Mouse (Mus musculus): ENCODE measurements around the gene Il6ra. TPM values are rescaled to one million over a fixed set of nuclear protein-coding genes. Genes with fewer than 3 reads are reported as not detected.
A peak's percentile ranks its signal among the peaks of the same experiment; 100 is the strongest.

The Il6ra gene
- total RNA-seq, 2 experiments from 2014 or later, result 4.3 to 6.4 TPM

DNA sequence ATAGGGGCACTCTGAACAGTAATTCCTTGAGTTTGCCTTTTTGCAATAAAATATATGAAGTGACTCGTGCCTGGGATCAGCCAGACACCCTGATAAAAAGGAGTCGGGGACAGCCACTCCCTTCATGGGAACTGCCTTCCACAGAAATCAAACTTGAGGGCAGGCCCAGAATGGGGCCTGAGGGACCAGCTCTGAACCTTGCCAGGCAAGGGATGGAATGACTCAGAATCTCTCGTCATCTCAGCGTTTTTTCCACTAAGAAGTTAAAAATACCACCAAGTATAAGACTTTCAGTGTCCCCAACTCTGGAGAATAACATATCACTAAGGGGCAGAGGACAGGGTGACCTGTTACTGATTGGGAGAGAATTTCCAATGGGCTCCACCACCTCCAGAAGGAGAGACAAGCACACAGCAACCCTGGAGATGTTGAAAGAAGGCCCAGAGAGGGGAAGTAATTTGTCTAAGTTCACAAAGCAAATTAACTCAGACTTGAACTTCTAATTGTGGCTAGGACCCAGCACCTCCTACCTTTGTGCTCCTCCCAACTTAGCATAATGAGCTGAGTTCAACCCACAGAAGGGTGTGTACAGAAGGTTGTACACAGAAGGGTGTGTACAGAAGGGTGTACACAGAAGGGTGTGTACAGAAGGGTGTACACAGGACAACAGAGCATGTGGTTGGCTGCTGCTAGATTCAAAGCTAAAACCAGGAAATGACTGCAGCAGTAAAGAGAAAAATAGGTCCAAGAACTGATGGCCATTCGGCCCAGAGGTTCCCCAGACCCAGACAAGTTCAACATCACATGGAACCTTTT lies 32.8 kb downstream of the Il6ra start:
- no peak for TF ChIP-seq CTCF (IDR thresholded peaks at IDR 0.05)
- DNase-seq, result peak; percentile 58

DNA sequence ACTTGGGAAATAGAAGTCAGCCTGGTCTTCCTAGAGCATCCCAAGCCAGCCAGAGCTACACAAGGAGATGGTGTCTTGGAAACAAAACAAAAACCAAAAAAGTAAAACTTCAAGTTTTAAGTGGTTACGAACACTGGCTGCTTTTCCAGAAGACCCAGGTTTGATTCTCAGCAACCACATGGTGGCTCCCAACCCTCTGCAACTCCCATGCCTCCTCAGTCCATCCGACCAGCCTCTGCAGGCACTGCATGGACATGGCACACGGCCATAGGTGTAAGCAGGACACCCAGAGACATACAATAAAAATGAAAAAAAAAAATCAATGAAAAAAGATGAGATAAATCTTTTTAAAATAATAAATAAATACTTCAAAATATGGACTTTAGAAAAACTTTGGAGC lies 33.7 kb downstream of the Il6ra start:
- TF ChIP-seq CTCF (IDR thresholded peaks at IDR 0.05), result no peak
- no peak for DNase-seq
- no peak overlapping the region for H3K27ac ChIP-seq
- H3K4me3 ChIP-seq, result no peak overlapping the region
- intact Hi-C loops (cut with DNase I), result no loop called here

More for the DNA sequence above, 32.8 kb downstream of the Il6ra start:
- intact Hi-C loops (cut with DNase I), result no loop called here
- Histone ChIP-seq H3K27ac (peak overlapping the region; percentile 50), H3K4me3 (no peak overlapping the region)

DNA sequence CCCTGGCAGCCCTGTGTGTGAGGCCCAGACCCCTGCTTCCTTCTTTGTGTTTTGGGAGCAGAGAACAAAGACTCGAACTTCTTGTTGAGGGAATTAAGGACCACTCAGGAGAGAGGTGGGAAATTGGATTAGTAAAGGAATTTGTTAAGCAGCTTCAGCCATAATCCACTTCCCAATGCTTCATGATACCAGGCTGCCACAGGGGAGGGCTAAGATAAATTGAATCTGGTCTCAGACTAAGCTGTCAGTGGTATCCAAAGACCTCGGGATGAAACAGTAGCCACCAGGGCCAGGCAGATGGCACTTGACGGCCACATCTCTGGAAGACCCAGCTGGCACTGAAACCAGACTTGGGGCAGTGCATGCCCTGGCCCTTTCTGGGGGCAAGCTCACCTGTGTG lies 34.5 kb downstream of the Il6ra start:
- no peak for DNase-seq
- intact Hi-C loops (cut with DNase I), result no loop called here
- H3K27ac ChIP-seq, result 0 out of 2 replicates have a peak overlapping the region, but pooled peaks have one; percentile 24
- no peak for TF ChIP-seq CTCF (IDR thresholded peaks at IDR 0.05)
- H3K4me3 ChIP-seq, result no peak overlapping the region

DNA sequence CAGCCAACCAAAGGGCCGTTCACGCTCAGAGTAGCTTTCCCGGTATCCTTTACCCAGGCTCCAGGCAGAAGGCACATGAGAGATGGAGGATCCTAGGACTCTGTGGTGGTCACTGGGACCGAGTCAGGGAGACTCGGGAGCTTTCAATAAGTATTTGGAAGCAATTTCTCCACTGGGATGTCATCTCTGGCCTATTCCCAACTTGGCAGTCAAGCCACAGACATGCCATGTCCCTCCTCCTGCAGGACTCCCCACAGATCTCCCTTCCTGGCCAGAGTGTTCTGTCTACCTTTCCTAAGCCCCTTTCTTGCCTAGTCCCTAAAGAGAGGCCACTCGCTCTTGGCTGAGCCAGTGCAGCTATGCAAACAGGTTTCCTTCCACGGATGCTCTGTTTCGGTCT lies 35.9 kb downstream of the Il6ra start:
- Histone ChIP-seq H3K4me3 (no peak overlapping the region), H3K27ac (no peak overlapping the region)
- DNase-seq, result no peak
- intact Hi-C loops (cut with DNase I), result no loop called here
- no peak for TF ChIP-seq CTCF (IDR thresholded peaks at IDR 0.05)

DNA sequence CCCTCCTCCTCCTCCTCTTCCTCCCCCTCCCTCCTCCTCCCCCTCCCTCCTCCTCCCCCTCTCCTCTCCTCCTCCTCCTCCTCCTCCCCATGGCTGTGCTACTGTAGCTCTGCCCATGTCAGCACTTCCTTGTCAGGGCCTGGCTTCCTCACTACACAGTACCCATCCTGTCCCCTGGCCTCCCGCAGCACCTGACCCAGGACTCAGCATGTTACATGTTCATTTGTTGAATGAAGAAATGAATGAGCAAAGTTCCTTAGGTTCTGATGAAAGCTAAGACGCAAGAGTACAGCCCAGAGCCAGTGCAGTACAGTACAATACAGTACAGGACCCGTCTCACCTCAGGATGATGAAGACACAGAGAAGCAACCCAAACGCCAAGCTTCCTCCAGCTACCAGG lies 36.5 kb downstream of the Il6ra start:
- no peak for DNase-seq
- no peak for TF ChIP-seq CTCF (IDR thresholded peaks at IDR 0.05)
- Histone ChIP-seq H3K27ac (no peak overlapping the region), H3K4me3 (no peak overlapping the region)
- intact Hi-C loops (cut with DNase I), result no loop called here

DNA sequence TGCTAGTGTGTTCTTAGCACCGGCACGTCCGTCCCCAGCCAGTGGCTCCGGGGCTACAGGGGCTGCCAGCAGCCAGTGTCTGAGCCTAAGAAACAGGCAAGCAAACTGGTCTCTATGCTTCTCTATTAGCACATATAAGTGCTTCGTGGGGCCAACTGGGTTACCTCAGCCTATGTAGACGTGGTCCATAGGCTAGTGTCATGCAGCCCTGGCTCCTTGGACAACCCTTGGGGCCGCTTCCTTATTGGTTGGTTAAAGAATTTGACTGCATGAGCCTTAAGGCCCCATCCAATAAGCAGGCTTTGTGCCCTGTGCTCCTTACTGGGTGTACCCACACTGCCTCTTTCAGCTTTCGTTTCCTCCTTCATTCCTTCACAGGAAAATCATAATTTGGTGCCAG lies 37.2 kb downstream of the Il6ra start:
- Histone ChIP-seq H3K27ac (no peak overlapping the region), H3K4me3 (no peak overlapping the region)
- intact Hi-C loops (cut with DNase I), result no loop called here
- TF ChIP-seq CTCF (IDR thresholded peaks at IDR 0.05), result no peak
- no peak for DNase-seq

DNA sequence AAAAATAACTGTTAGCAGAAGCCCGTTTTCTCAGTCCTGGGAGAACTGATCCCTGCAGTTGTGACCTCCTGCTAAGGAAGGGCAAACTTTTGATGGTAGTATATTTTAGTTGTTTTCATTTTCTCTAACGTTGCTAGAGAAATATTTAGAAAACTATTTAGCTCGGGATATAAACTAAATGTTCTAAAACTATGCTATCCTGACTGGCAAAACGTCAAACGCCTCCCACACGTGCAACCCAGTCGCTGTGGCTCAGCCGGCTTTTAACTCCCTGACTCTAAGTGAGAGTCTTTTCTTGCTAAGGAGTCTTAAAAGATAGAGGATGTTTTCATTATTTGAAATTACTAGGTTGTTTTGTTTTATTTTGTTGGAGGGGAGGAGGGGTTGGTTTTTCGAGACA lies 38.0 kb downstream of the Il6ra start:
- no peak for DNase-seq
- Histone ChIP-seq H3K27ac (no peak overlapping the region), H3K4me3 (no peak overlapping the region)
- no peak for TF ChIP-seq CTCF (IDR thresholded peaks at IDR 0.05)
- intact Hi-C loops (cut with DNase I), result no loop called here

DNA sequence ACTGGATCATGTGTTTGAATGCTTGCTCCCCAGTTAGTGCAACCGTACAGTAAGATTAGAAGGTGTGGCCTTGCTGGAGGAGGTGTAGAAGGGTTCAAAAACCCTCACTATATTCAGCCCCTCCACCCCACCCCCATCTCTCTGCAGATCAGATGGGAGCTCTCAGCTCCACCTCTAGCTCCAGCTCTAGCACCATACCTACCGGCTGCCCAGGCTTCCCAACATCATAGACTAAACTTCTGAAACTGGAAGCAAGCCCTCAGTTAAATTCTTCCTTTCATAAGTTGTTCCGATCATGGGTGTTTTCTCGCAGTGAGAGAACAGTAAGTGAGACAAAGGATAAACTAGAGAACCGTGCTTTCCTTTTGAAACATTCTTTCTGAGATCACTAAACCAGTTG lies 38.9 kb downstream of the Il6ra start:
- DNase-seq, result no peak
- H3K4me3 ChIP-seq, result no peak overlapping the region
- TF ChIP-seq CTCF (IDR thresholded peaks at IDR 0.05), result no peak
- intact Hi-C loops (cut with DNase I), result no loop called here
- no peak overlapping the region for H3K27ac ChIP-seq

DNA sequence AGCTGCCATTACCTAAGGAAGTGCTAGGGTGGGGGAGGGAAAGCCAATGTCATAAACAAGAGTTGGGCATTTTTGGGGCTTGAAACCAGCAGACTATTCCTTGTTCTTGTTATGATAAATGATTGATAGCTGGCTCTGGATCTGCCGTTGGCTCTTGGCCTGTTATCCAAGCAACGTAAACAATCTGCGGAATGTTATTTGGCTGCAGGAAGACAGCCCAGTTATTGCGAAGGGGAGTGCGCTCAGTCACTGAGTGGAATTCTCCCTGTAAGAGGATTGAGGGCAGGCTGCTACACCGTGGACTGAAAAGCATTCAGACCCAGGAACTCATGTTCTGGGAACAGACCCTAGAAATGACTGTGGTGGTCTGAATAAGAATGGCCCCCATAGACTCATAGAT lies 40.3 kb downstream of the Il6ra start:
- no peak for TF ChIP-seq CTCF (IDR thresholded peaks at IDR 0.05)
- Histone ChIP-seq H3K4me3 (no peak overlapping the region), H3K27ac (no peak overlapping the region)
- intact Hi-C loops (cut with DNase I), result no loop called here
- no peak for DNase-seq

DNA sequence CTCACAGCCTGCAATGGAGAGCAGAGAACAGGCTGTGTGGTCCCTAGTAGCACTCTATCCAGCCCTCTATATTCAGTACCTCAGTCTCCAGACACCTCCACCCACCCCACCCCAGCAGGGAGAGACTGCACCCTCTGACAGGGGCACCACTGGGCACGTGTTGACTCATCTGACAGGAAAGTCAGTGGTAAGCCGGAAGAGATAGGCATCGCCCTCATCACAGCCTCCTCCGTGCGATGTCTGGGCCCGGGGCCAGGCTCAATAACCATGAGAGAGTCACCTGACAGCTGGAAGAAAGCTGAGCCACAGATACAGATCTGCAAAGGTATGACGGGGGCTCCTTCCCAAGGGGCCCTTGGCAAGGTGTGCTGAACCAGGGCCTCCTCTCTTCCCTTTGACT lies 40.8 kb downstream of the Il6ra start:
- DNase-seq, result no peak
- intact Hi-C loops (cut with DNase I), result no loop called here
- no peak for TF ChIP-seq CTCF (IDR thresholded peaks at IDR 0.05)
- H3K4me3 ChIP-seq, result no peak overlapping the region
- H3K27ac ChIP-seq, result no peak overlapping the region

DNA sequence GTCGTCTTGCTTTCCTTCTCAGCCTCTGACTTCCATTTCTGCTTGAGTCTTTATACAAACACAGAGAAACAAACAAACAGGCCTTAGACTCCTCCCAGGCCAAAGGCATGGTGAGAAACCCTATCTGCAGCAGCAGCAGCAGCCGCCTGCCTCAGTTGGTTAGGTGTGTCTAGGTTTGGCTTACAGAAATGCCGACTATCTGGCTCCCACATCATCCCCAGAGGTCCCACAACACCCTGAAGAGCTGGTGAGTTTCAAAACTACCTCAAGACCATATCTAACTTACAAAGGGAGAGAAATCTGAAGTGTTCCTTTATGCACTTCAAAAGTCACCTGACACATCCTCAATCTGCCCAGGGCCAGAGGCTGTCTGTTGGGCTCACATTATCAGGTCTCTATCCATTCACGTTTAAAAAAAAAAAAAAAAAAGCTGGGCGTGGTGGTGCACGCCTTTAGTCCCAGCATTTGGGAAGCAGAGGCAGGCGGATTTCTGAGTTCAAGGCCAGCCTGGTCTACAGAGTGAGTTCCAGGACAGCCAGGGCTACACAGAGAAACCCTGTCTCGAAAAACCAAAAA lies 41.6 kb downstream of the Il6ra start:
- H3K27ac ChIP-seq, result no peak overlapping the region
- TF ChIP-seq CTCF (IDR thresholded peaks at IDR 0.05), result no peak
- H3K4me3 ChIP-seq, result no peak overlapping the region
- intact Hi-C loops (cut with DNase I), result no loop called here
- no peak for DNase-seq

DNA sequence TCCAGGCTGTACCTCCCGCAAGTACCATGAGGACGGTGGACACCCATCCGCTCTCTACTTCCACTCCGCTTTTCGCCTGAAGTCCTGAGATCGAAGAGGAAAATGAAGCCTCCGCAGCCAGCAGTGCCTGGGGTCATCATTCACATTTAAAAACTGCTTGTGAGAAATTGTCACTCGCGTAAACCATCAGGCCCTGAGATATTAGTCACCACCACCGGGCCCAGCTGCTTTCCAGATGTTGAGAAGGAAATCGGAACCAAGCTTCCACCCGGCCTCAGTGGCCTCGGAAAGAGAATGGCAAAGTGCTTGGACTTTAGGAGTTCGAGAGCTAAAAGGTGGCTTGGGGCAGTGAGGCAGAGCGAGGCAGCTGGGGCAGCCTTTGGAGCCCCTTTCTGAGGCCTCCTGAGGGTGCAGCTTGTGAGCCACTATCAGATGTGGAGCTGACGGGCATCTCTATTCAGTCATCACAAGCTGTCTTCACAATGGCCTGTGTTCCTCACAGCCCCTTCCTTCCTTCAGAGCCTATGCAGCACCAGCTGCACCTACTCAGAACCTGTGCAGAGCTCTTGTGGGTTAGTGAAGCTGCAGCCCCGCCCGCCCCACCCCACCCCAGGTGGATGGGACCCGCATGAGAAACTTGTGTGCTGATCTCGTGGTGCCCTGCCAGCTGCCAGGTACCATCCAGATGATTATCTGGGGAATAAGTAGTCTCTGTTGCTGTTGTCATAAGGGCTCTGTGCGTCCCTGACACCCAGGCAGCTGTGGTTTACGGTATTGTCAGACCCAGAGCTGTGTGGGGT lies 42.3 kb downstream of the Il6ra start:
- no peak for DNase-seq
- intact Hi-C loops (cut with DNase I), result no loop called here
- TF ChIP-seq CTCF (IDR thresholded peaks at IDR 0.05), result no peak
- peak overlapping the region; percentile 72 for H3K27ac ChIP-seq
- H3K4me3 ChIP-seq, result peak overlapping the region; percentile 40

DNA sequence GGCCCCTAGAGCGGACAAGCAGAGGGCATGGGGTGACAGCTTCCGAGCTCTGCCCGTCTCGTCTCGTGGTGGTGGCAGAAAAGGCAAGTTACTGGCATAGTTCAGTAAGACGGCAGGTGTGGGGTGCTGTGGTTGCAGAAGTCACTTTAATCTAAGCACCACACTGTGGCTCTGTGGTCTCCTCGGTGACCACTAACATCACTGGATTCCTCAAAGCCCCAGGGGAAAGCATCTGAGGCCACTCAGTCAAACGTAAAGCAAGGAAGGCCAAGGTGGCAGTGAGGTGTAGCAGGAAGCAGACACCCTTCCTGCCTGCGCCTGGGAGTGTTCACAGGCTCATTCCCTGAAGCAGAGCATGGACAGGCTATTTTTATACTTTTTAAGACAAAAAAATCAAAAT lies 43.4 kb downstream of the Il6ra start:
- H3K27ac ChIP-seq, result peak overlapping the region; percentile 72
- no peak for TF ChIP-seq CTCF (IDR thresholded peaks at IDR 0.05)
- intact Hi-C loops (cut with DNase I), result no loop called here

More for the DNA sequence above, 43.4 kb downstream of the Il6ra start:
- DNase-seq, result no peak
- H3K4me3 ChIP-seq, result peak overlapping the region; percentile 21

All from gastrocnemius, adult 2 months (tissue).